Mouse (Mus musculus) thymus, postnatal 10 days (tissue): ENCODE measurements at regions not wholly inside any gene's neighbourhood (a gene's known extent, or its start where the extent isn't known, plus 50 kb on each side); places are given as distances from the start of the nearest gene placed in this dataset.

Experiments
- DNase-seq, 2 experiments: peaks; one replicate each; pipeline ENCODE4 v3.0.0; 2021; ENCODE audit warnings: low spot score in 2 of 2

GRCm38 (mm10) chr15:51256681-51257080 lies 2628.0 kb upstream of the Gm7489 start:
- DNase-seq, result no peak

DNA sequence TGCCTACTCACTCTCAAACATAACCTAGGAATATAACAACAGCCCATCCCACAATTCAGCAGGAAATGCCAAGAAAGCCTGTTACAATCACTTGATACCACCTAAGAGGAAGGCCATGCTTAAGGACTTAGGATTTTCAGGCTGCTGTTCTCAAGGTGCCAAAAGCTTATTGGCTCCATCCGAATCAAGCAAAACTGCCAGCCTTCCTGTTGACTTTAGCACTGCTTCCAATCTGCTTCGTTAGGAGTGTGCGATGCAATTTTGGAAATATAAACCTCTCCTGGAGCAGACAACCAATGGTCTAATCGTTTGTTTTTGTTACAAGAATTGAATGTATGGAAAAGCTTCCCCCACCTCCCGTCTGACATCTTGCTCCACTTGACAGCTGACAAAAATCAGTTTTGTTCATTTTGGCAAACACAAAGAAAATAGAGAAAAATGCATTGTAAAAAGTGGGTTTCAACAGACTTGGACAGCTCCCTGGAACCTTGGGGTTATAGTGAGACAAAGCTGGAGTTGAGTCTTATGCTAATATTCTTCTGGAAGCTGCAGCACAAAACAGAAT lies 2620.0 kb upstream of the Gm7489 start:
- DNase-seq, result no peak

GRCm38 (mm10) chr15:51265971-51266370 lies 2618.7 kb upstream of the Gm7489 start:
- DNase-seq, result no peak

GRCm38 (mm10) chr15:51271632-51272312 lies 2612.9 kb upstream of the Gm7489 start:
- no peak for DNase-seq

DNA sequence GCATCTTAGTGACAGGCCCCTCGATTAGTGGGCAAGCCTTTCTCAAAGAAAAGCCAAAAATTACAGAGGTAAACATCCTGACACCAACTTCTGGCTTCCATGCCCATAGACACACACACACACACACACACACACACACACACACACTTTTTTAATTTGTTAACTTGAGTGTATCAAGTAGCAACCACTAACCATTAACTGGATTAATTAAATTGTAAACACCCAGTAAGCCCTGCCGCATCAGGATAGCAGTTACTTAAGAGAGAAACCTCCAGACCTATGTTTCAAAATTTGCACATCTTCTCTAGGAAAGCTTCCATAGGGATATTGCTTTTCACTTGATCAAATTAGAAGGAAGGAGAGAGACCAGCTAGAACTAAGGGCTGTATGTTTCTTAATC lies 2599.4 kb upstream of the Gm7489 start:
- DNase-seq, result no peak

DNA sequence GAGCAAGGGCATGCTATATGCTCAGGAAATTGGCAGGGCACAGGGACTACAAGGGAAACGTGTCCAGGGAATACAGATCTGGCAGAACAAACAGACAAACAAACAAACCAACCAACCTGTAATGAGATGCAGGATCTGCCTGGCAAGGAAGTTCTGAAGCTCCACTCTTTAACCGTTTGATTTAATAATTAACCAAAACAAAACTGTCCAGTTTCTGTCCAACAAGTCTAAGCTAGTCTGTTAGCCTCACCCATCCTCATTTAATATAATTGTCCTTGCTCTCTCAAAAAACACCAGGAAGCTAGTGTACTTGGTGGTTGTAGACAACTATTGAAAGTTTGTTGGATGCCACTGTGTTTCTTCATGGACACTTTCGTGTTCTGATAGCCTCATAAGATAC lies 2598.4 kb upstream of the Gm7489 start:
- DNase-seq, result no peak

DNA sequence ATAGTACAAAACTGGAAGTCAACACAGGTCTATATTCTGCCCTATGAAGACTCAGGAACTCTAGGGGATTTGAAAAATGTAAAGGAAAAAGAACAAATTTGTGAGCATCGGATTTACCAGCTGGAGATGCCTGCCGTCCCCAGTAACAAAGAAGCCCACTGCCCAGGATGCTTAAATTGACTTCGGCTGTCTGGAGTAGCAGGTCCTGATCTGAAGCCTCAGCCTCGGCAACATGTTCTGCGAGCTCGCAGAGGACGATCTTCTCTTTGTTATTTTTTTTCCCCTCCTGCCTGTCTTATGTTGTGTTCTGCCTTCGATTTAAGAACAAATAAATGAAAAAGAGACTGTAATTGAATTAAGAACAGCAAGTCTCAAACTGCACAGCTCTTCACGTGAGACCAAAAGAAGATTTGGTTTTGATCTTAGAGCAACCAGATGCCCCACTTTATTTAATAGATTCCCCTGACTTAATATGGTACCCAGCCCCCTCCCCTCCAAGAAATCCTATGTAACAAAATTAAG lies 2595.7 kb upstream of the Gm7489 start:
- no peak for DNase-seq

DNA sequence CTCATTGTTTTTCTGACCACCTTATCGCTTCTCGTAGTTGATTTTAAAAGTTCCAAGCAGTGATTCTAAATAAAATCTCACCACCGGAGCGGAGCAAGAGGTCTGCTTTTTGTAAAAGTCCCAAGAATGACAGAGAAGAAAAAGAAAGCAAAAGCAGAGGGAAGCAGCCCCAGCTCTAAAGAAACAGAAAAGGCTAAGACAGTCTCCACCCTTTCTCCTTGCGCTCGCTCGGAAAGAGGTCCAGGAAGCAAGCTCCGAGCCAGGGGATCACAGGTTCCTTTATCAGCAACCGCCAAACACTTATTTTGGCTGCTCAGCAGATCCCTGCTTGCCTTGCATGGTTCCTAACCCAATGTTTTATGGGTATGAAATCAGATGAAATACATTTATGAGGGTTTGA lies 2594.8 kb upstream of the Gm7489 start:
- DNase-seq, result no peak

GRCm38 (mm10) chr15:51291183-51291582 lies 2593.5 kb upstream of the Gm7489 start:
- DNase-seq, result no peak

DNA sequence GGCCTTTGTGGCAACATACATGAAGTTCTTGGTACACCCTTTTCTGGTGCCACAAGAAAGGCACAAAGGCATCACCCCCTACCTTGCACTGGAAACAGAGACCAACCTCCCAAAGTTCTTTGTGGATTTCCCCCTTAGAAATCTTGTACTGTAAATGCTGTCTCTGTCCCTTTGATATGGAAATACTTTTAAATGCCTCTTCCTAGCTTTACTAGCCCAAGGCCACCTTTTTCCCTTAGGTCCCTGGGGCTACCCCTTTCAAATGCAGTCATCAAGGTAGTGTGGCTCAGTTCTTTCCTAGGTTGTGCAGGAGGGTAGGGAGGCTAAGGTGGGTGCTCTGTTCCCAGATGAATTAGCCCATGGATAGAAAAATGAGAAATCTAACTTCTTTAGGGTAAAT lies 2587.9 kb upstream of the Gm7489 start:
- no peak for DNase-seq

GRCm38 (mm10) chr15:51318072-51318471 lies 2566.6 kb upstream of the Gm7489 start:
- DNase-seq, result no peak

DNA sequence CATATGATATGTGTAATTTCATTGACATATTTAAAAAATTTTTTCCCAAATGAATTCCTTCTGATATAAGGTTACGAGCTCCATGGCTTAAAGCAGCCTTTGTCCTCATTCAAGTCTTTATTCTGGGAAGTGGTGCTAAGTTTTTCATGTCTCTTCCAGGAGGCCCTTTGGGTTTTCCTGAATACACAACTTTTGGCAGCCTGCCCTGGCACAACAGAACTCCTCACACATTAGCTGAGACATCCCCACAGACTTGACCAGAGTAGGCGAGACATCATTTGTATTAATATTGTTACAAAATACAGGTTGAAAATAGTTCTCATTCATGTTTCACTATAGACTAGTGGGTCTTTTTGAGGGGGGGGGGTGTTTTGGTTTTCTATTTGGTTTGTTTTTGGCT lies 2565.9 kb upstream of the Gm7489 start:
- no peak for DNase-seq

DNA sequence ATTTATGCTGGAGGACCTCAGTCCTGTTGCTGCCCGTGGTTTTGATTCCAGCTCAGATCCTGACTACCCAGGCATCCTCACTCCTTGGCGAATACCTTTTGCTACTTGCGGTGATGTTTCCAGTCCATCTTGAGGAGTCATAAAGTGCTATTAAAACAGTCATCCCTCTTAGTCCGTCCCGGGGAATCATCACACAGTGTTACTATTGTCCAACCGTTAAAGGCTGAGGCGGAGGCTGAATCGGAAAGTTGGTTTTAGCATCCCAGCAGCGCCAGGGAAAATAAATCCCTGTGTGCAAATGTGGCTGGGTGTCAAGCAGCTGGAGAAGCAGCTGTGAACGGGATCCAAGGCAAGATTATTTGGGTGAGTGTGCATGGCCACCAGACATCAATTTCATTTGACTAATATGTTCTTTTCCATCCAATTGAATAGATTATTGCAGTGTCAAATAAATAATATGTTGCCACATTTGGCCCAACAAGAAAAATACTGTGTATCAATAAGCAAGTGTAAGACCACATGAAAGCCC lies 2564.3 kb upstream of the Gm7489 start:
- DNase-seq, result no peak

DNA sequence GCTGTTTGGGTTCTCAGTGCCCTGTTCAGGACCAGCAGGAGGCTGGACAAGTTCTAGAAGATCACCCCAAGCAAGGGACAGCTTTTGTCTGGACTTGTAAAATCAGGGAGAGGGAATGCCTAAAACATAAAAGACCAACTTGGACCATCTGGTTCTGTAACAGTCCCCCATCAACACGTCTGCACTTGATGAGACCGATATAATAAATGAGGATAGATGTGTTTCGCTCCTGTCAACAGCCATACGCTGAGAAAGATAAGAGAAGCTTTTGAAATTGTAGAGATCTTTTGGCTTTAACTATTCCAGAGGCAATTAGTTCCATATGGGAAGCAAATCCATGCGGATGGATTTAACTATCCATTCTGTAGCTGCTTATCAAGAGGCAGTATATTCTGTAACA lies 2561.4 kb upstream of the Gm7489 start:
- DNase-seq, result no peak

DNA sequence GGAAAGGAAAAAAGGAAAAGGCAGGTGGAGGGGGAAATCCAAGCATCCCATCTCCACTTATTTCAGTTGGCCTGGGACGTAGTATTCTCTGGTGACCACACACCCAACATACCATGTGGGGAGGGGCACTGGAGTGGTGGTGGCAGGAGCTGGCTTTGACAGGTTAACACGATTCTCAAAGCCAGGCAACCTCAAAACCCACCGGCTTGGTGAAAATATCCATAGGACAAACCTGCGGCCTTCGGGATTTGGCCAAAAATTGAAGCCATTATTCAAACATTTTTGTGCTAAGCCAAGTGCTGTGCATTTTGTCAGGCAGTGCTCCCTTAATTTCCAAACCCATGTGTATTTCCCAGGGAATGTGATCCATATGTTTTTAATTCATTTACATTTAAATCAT lies 2560.5 kb upstream of the Gm7489 start:
- DNase-seq, result no peak

DNA sequence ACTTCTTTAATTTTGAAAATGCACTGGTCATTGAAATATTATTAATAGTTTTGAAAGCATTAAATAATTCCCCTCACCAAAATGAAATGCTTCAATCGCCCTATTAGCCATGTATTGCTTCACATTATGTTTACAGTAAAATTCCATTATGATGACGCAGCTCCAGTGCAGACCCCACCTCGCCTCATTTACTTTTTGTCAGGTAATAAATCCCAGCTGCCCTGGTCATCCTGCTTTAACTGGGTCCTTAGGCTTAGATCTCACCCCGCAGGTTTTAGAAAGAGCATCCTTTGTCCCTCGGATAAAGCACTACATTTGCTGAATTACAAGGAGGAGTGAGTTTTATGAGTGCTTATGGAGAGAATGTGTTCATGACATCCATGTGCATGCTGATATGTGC lies 2557.0 kb upstream of the Gm7489 start:
- no peak for DNase-seq

- no peak for DNase-seq
Observed at GRCm38 (mm10) chr15:51336441-51336840, 2548.3 kb upstream of the Gm7489 start.

DNA sequence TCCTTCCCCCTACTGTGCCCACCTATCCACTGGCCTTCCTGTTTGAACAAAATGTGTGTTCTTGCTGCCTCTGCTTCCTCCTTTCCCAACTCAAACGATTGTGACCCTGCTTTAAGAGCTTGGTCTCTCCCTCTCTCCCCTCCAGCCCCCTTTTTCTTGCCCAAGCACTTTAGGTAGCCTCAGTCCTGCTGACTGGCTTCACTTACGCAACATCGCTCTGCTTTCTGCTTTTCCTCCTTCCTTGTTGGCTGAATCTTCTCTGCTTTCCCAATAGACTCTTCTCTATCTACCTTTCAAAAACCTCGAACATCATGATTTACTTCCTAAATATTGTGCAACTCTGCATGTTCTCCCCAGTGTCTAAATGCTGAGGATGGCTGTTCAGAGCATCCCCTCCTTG lies 2538.4 kb upstream of the Gm7489 start:
- no peak for DNase-seq

- DNase-seq, result no peak
Observed at GRCm38 (mm10) chr15:51363391-51363790, 2521.3 kb upstream of the Gm7489 start.

DNA sequence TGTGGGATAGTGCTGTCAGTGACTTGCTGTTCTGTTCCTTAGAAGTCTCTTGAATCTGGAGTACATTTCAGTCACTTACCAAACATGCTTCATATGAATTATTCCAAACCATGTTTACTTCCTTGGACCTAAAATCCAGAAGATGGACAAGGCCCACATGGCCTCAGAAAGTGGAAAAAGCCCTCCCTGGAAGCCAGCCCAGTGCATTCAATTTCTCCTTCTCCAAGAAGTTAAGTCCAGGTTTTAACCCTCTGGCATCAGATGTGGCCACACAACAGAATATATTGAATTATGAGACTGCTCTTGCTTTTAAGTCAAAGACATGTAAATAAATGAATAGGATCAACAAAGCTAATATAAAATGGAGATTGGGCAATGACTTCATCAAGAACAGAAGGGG lies 2513.5 kb upstream of the Gm7489 start:
- no peak for DNase-seq

GRCm38 (mm10) chr15:51390383-51390782 lies 2494.3 kb upstream of the Gm7489 start:
- DNase-seq, result no peak

GRCm38 (mm10) chr15:51391352-51391751 lies 2493.4 kb upstream of the Gm7489 start:
- no peak for DNase-seq
